Mouse (Mus musculus): ENCODE data around the gene Reep3.

DNA sequence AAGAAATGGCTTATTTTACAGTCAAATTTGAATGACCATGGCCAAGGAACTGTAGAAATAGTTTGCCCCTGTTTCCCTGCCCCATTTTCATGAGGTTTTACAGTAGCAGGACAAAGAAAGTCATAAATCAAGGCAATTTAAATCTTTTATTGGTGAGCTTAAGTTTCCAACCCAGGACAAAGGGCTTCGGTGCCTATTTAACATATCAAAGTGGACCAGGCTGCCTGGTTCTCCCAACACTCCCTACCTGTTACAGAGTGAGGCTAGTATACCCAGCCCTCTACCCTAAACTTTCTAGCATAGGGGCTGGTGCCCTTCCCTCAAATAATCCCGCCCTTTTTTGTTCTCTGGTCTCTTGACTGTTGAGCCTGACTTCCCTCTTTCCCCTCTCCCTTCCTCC lies 127.2 kb downstream of the Reep3 start:
- TF ChIP-seq POLR2A (IDR thresholded peaks at IDR 0.05; ENCODE audit: insufficient read length, low read depth) (no peak), TCF12 (IDR thresholded peaks at IDR 0.05; ENCODE audit: insufficient read depth, poor library complexity, severe bottlenecking) (no peak)

Data from myocyte (in vitro differentiated cells).